Mouse (Mus musculus) hindbrain, embryonic 10.5 days (tissue): Measurements from ENCODE around the gene Apex2. TPM values are rescaled to one million over a fixed set of nuclear protein-coding genes. Genes with fewer than 3 reads are reported as not detected.
"Not testable (repeated sequence)": the region's sequence is repeated elsewhere in the genome, so short reads cannot be mapped to it uniquely, and the experiment has no call there.

Experiments used
- DNase-seq: peaks from one replicate; pipeline ENCODE4 v3.0.0-alpha.2; 2017; ENCODE audit warnings: low spot score
- H3K27ac ChIP-seq: fragments of 300-500 bp; sonication (generic); 2 replicates; pipeline ENCODE4 v1.5.1; 2016; ENCODE audit warnings: mild to moderate bottlenecking, moderate library complexity
- H3K27me3 ChIP-seq: fragments of 300-500 bp; sonication (generic); 2 replicates; pipeline ENCODE4 v1.6.1; 2016; ENCODE audit warnings: mild to moderate bottlenecking; ENCODE audit not compliant: poor library complexity, insufficient read depth, severe bottlenecking
- H3K36me3 ChIP-seq: fragments of 300-500 bp; sonication (generic); 2 replicates; pipeline ENCODE4 v1.6.1; 2016; ENCODE audit warnings: mild to moderate bottlenecking, moderate library complexity
- H3K4me1 ChIP-seq: fragments of 300-500 bp; sonication (generic); replicated peaks from 2 replicates; pipeline ENCODE4 v1.6.1; 2016; ENCODE audit warnings: mild to moderate bottlenecking
- H3K4me3 ChIP-seq: fragments of 300-500 bp; sonication (generic); 2 replicates; pipeline ENCODE4 v1.5.1; 2016; ENCODE audit warnings: mild to moderate bottlenecking, moderate library complexity
- H3K9me3 ChIP-seq: fragments of 300-500 bp; sonication (generic); 2 replicates; pipeline ENCODE4 v1.6.1; 2016; ENCODE audit warnings: mild to moderate bottlenecking, moderate library complexity
- WGBS: fragments of 180-500 bp; shearing (Covaris S2); methylation state at CpG from one replicate; pipeline ENCODE4 v1.1.7; 2016; 5-methylcytosine and 5-hydroxymethylcytosine counted together
- polyA plus RNA-seq: library from polyadenylated mRNA; unstranded; fragments of >200 nt; fragmentation: Nextera tagmentation; extraction: Ambion mirVana; gene quantifications from 2 replicates; pipeline ENCODE4 v1.2.1, GENCODE M21; 2016

Gene Apex2
- polyA plus RNA-seq, 1 experiment from 2014 or later: 27.2 TPM

DNA sequence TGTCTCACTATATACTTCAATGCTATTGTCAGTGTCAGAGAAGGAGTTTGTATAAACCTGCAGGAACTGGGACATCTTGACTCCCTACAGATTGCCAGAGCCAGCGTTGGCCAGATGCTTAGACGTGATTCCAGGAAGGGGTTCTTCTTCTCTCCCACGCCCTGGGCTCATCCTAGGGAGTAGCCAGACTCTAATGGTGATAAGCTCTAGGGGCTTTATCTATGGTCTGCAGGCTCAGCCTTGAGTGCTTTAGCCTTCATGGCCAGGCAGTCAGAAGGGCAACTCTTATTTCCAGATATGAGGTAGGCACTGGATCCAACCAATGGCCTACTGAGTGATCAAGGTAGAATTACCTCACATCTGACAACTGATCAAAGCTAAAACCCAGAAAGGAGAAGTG is 40.0 kb downstream of the Apex2 start:
- WGBS: 89% methylated on average over 3 of the region's 3 CpGs
- no peaks in the 10 kb centered on the region for H3K9me3 ChIP-seq
- H3K27me3 ChIP-seq: no peaks in the 10 kb centered on the region; the same call in 1 of the 2 replicates
- no peak overlapping the region for H3K27ac ChIP-seq
- no peak overlapping the region for H3K4me3 ChIP-seq
- no peak for DNase-seq
- peaks cover 26% of the 10 kb centered on the region for H3K36me3 ChIP-seq
- H3K4me1 ChIP-seq: no peaks in the 10 kb centered on the region

DNA sequence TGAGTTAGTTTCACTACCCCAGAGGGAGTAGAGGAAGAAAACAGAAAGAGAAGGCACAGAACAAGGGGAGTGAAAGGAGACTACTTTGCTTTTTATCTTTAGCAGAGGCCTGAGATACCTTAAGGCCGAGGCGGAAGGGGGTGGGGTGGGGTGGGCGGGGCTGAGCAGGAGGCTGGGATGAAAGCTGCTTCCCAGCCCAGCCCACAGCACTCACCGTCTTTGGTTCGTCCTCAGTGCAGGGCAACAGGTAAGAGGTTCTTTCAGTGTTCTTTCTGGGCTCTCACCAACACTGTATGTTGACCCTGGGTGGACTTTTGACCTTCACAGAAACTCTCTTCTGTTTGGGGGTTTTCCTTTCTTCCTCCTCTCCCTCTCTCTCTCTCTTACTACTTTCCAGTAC is 42.4 kb downstream of the Apex2 start, which contains the start of gene Alas2:
TSS of gene Alas2 (plus strand) at position 137 of the 400 bp plus-strand sequence.
- WGBS: 58% methylated on average over 5 of the region's 5 CpGs
- H3K4me1 ChIP-seq: no peaks in the 10 kb centered on the region
- DNase-seq: no peak
- no peaks in the 10 kb centered on the region; the same call in 1 of the 2 replicates for H3K27me3 ChIP-seq
- no peak within 1 kb of the TSS for H3K27ac ChIP-seq
- H3K36me3 ChIP-seq: peaks cover 17% of the 10 kb centered on the region; the same call in 1 of the 2 replicates
- no peaks in the 10 kb centered on the region for H3K9me3 ChIP-seq
- H3K4me3 ChIP-seq: no peak within 1 kb of the TSS

DNA sequence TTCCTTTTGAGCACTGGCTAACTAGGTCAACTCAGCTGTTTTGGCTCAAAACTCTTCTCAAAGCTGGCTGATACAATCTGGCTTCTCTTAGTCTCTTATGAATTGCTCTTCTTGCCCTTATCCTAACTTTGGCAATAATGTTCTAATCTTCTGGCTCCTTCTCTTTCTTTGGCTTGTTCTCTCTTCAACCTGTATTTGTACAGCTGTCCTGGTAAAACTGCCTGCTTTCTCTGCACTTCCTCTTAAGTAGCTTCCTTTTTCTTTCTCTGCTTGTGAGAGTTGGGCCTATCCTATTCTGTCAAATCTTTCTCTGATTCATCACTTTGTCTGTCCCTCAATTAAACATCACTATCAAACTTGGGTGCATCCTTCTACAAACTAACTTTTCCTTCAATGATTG is 48.0 kb downstream of the Apex2 start:
- no peaks in the 10 kb centered on the region for H3K27me3 ChIP-seq
- no peak overlapping the region for H3K4me3 ChIP-seq
- H3K4me1 ChIP-seq: no peaks in the 10 kb centered on the region
- H3K27ac ChIP-seq: no peak overlapping the region
- no peaks in the 10 kb centered on the region for H3K9me3 ChIP-seq
- no peak for DNase-seq
- no peaks in the 10 kb centered on the region for H3K36me3 ChIP-seq

- no peak for DNase-seq
- Histone ChIP-seq H3K27ac (no peak overlapping the region), H3K36me3 (no peaks in the 10 kb centered on the region), H3K27me3 (no peaks in the 10 kb centered on the region), H3K4me3 (no peak overlapping the region), H3K9me3 (no peaks in the 10 kb centered on the region), H3K4me1 (no peaks in the 10 kb centered on the region)
- WGBS: 95% methylated on average over 2 of the region's 2 CpGs
These were observed 49.6 kb downstream of the Apex2 start for GRCm38 (mm10) chrX:150540111-150540510.

GRCm38 (mm10) chrX:150516477-150516876 is 73.2 kb downstream of the Apex2 start:
- no peaks in the 10 kb centered on the region for H3K36me3 ChIP-seq
- no peak overlapping the region for H3K27ac ChIP-seq
- DNase-seq: no peak
- no peaks in the 10 kb centered on the region for H3K9me3 ChIP-seq
- no peak overlapping the region for H3K4me3 ChIP-seq
- H3K4me1 ChIP-seq: no peaks in the 10 kb centered on the region
- 91% methylated on average over 1 of the region's 1 CpGs for WGBS
- no peaks in the 10 kb centered on the region for H3K27me3 ChIP-seq

GRCm38 (mm10) chrX:150516015-150516414 is 73.7 kb downstream of the Apex2 start:
- no peaks in the 10 kb centered on the region for H3K4me1 ChIP-seq
- no peaks in the 10 kb centered on the region for H3K9me3 ChIP-seq
- no peak overlapping the region for H3K27ac ChIP-seq
- DNase-seq: no peak
- no peak overlapping the region for H3K4me3 ChIP-seq
- no peaks in the 10 kb centered on the region for H3K36me3 ChIP-seq
- no peaks in the 10 kb centered on the region for H3K27me3 ChIP-seq

DNA sequence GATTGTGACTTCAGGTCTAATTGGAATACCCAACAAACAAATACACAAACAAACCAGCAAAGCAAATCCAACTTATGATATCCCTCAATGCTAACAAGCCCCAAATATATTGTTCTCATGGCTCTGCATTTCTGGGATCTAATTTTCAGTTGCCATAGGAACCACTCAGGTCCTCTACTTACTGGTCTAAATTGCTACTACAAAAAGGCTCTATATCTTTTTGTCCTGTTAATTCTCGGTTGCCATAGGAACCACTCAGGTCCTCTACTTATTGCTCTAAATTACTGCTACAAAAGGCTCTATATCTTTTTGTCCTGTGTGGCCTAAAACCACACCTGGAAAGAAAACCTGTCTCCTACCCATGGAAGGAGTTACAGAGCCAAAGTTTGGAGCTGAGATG is 75.5 kb downstream of the Apex2 start:
- Histone ChIP-seq H3K36me3 (no peaks in the 10 kb centered on the region), H3K4me1 (no peaks in the 10 kb centered on the region), H3K4me3 (no peak overlapping the region), H3K9me3 (no peaks in the 10 kb centered on the region), H3K27me3 (no peaks in the 10 kb centered on the region), H3K27ac (no peak overlapping the region)
- 92% methylated on average over 1 of the region's 1 CpGs for WGBS
- DNase-seq: no peak

DNA sequence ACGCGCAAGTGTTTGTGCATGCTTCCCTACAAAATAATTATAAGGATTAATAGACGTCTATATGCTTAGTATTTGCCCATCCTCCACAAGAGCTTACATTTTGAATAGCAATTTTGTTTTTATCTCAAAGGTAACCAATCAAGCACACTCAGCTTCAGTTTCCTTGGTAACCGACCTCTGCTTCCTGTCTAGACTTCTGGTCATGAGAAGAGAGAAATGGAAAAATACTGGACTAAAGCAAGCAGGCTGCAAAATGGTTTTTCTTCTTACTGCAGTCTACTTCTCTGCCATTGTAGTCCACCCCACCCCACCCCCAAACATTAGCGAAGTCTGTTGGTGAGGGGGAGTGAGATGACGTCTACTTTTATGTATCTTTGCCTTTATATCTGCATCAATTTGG is 78.4 kb downstream of the Apex2 start:
- DNase-seq: no peak
- 82% methylated on average over 6 of the region's 6 CpGs for WGBS

GRCm38 (mm10) chrX:150510631-150511030 is 79.0 kb downstream of the Apex2 start:
- WGBS: 59% methylated on average over 4 of the region's 4 CpGs
- DNase-seq: no peak
- no peak overlapping the region for H3K4me3 ChIP-seq

More for the DNA sequence above, 78.4 kb downstream of the Apex2 start:
- H3K4me1 ChIP-seq: no peaks in the 10 kb centered on the region
- H3K36me3 ChIP-seq: peaks cover 6% of the 10 kb centered on the region; the same call in 1 of the 2 replicates
- H3K27ac ChIP-seq: no peak overlapping the region
- no peaks in the 10 kb centered on the region for H3K9me3 ChIP-seq
- no peak overlapping the region for H3K4me3 ChIP-seq
- no peaks in the 10 kb centered on the region for H3K27me3 ChIP-seq

GRCm38 (mm10) chrX:150508696-150509095 is 81.0 kb downstream of the Apex2 start:
- H3K27me3 ChIP-seq: no peaks in the 10 kb centered on the region
- H3K4me1 ChIP-seq: no peaks in the 10 kb centered on the region
- no peak for DNase-seq
- WGBS: 87% methylated on average over 6 of the region's 6 CpGs
- no peak overlapping the region for H3K27ac ChIP-seq
- no peak overlapping the region for H3K4me3 ChIP-seq
- H3K9me3 ChIP-seq: no peaks in the 10 kb centered on the region
- H3K36me3 ChIP-seq: peaks cover 6% of the 10 kb centered on the region; the same call in 1 of the 2 replicates

More at GRCm38 (mm10) chrX:150510631-150511030, 79.0 kb downstream of the Apex2 start:
- Histone ChIP-seq H3K9me3 (no peaks in the 10 kb centered on the region), H3K4me1 (no peaks in the 10 kb centered on the region), H3K36me3 (peaks cover 6% of the 10 kb centered on the region; the same call in 1 of the 2 replicates), H3K27me3 (no peaks in the 10 kb centered on the region), H3K27ac (no peak overlapping the region)

DNA sequence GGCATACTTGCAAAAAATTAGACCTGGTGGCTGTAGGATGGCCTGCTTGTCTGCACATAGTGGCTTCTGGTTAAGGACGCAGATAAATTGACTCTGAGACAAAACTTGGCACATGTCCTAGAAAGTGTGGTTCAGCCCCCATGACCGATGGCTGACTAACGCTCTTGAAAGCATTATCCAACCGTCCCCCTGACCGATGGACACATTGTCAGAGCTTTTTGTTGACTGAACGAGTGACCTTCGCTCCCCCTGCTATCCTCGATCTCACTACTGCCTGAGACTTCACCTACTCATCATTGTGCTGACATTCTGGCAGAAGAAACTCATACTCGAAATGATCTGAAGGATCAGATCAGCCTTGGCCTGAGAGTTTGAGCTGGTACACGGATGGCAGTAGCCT is 101.9 kb downstream of the Apex2 start:
- H3K27me3 ChIP-seq, H3K4me1 ChIP-seq, H3K4me3 ChIP-seq, H3K9me3 ChIP-seq, DNase-seq, H3K27ac ChIP-seq, H3K36me3 ChIP-seq: not testable (repeated sequence)
- 86% methylated on average over 3 of the region's 10 CpGs for WGBS

- not testable (repeated sequence) for H3K36me3 ChIP-seq, H3K4me3 ChIP-seq, DNase-seq, H3K27me3 ChIP-seq, H3K27ac ChIP-seq, H3K9me3 ChIP-seq, H3K4me1 ChIP-seq
- WGBS: 74% methylated on average over 14 of the region's 22 CpGs
These were observed 103.2 kb downstream of the Apex2 start for GRCm38 (mm10) chrX:150486314-150487030.

DNA sequence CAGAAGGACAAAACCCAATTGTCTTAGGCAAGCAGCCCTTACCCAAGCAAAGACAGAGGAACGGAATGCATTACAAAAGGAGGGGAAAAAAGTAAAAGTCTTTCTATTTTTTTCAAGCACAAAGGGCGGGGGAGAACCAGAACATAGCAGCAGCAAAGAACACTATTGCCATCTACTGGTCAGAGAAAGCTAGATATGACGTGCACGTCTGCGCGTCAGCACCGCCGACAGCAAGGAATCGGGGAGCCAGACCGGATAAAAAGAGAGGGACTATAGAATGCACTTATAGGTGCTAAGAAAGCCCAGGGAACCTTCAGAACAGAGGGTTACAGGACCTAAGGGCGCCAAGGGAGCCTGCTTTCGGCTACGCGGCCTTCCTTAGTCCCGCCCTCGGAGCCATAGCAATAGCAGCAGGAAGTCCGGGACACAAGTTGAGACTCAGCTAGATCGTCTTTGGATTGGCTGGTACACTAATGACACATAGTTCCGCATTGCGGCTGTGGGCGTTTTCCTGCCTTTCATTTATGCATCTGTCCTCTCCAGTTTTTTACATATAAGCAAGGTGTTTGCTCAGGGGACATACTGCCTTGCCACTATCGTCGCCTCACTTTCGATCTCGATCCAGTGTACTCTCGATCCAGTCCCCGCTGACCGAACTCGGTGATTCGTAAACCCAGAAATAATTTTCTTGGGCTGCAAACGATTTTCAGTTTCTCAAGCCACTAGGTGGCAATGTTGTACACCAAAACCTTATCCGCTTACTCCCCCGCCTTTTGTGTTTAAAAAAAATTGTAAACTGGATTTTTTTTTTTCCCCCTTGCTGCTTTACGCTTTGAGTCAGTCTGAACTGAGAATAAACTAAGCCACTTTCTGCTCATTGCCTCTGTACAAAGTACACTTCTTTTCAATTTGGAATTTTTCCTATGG is 111.6 kb downstream of the Apex2 start:
- Histone ChIP-seq H3K36me3 (no peaks in the 10 kb centered on the region), H3K9me3 (no peaks in the 10 kb centered on the region), H3K4me1 (no peaks in the 10 kb centered on the region), H3K4me3 (peak overlapping the region; percentile 53), H3K27ac (peak overlapping the region; percentile 91), H3K27me3 (no peaks in the 10 kb centered on the region)
- peak; percentile 81 for DNase-seq
- under 1% methylated on average over 34 of the region's 34 CpGs for WGBS
